Mouse (Mus musculus) liver, adult 2 months (tissue): ENCODE data around the gene Ppp4r2.

ENCODE experiments used
- CTCF ChIP-seq: fragments of 200-500 bp; IDR thresholded peaks from 2 replicates; pipeline ENCODE4 v1.5.1; 2011; ENCODE audit warnings: low read depth, low read length, control low read depth
- POLR2A ChIP-seq: fragments of 200-500 bp; IDR thresholded peaks from 2 replicates; pipeline ENCODE4 v1.6.1; 2011; ENCODE audit warnings: low read length, control low read depth; ENCODE audit not compliant: insufficient read depth; ENCODE audit errors: extremely low read depth

- TF ChIP-seq POLR2A (no peak), CTCF (no peak)
Observed at GRCm38 (mm10) chr6:100869909-100870308, 36.5 kb downstream of the Ppp4r2 start.
